Mouse (Mus musculus): ENCODE data around the gene Gm49661. TPM values are rescaled to one million over a fixed set of nuclear protein-coding genes. Genes with fewer than 3 reads are reported as not detected.

Gene Gm49661
- polyA plus RNA-seq, 1 experiment from 2014 or later = not detected

- no peak overlapping the region for H3K4me3 ChIP-seq
- no peak for ATAC-seq (ENCODE audit: borderline replicate concordance, extremely low read depth, low FRiP score, low TSS enrichment)
- H3K36me3 ChIP-seq = no peaks in the 10 kb centered on the region
- H3K27me3 ChIP-seq = 0 out of 2 replicates have a peak, but pooled peaks cover 2% of the 10 kb centered on the region
- peak overlapping the region; percentile 93 for H3K27ac ChIP-seq
- no peaks in the 10 kb centered on the region for H3K9me3 ChIP-seq
- WGBS = 66% methylated on average over 15 of the region's 15 CpGs
- peaks cover 87% of the 10 kb centered on the region for H3K4me1 ChIP-seq
- no peak overlapping the region; the same call in 1 of the 2 replicates for H3K4me2 ChIP-seq
- H3K9ac ChIP-seq = no peak overlapping the region
Observed at GRCm38 (mm10) chr8:84981644-84982498, 12.6 kb upstream of the Gm49661 start.

GRCm38 (mm10) chr8:84980622-84981358 lies 11.6 kb upstream of the Gm49661 start:
- H3K27ac ChIP-seq = peak overlapping the region; percentile 93
- ATAC-seq (ENCODE audit: borderline replicate concordance, extremely low read depth, low FRiP score, low TSS enrichment) = no peak
- H3K4me3 ChIP-seq = peak overlapping the region; percentile 41
- H3K27me3 ChIP-seq = no peaks in the 10 kb centered on the region
- peak overlapping the region; percentile 36 for H3K9ac ChIP-seq
- peak overlapping the region; percentile 99 for H3K4me2 ChIP-seq
- no peaks in the 10 kb centered on the region for H3K9me3 ChIP-seq
- no peaks in the 10 kb centered on the region for H3K36me3 ChIP-seq
- WGBS = 21% methylated on average over 11 of the region's 11 CpGs
- peaks cover 87% of the 10 kb centered on the region for H3K4me1 ChIP-seq

- peak; percentile 46 for ATAC-seq (ENCODE audit: borderline replicate concordance, extremely low read depth, low FRiP score, low TSS enrichment)
- Histone ChIP-seq H3K27me3 (no peaks in the 10 kb centered on the region), H3K4me2 (peak overlapping the region; percentile 99), H3K9ac (peak overlapping the region; percentile 39), H3K4me3 (peak overlapping the region; percentile 41), H3K27ac (peak overlapping the region; percentile 93), H3K9me3 (no peaks in the 10 kb centered on the region), H3K4me1 (peaks cover 86% of the 10 kb centered on the region), H3K36me3 (peaks cover 3% of the 10 kb centered on the region; the same call in 1 of the 2 replicates)
- 2% methylated on average over 41 of the region's 42 CpGs for WGBS
Observed at GRCm38 (mm10) chr8:84979599-84980421, 10.6 kb upstream of the Gm49661 start.

GRCm38 (mm10) chr8:84978248-84978940 lies 9.2 kb upstream of the Gm49661 start, which contains the start of gene Junb:
Gene Junb (minus strand): TSS chr8:84978718.
- Histone ChIP-seq H3K9me3 (no peaks in the 10 kb centered on the region), H3K4me2 (peak within 1 kb of the TSS; percentile 99), H3K27ac (peak within 1 kb of the TSS; percentile 93), H3K27me3 (no peaks in the 10 kb centered on the region), H3K4me1 (peaks cover 79% of the 10 kb centered on the region), H3K9ac (peak within 1 kb of the TSS; percentile 81), H3K4me3 (peak within 1 kb of the TSS; percentile 61), H3K36me3 (peaks cover 9% of the 10 kb centered on the region)
- under 1% methylated on average over 63 of the region's 63 CpGs for WGBS
- peak; percentile 63 for ATAC-seq (ENCODE audit: borderline replicate concordance, extremely low read depth, low FRiP score, low TSS enrichment)

- ATAC-seq (ENCODE audit: borderline replicate concordance, extremely low read depth, low FRiP score, low TSS enrichment) = no peak
- peaks cover 77% of the 10 kb centered on the region for H3K4me1 ChIP-seq
- peak overlapping the region; percentile 99 for H3K4me2 ChIP-seq
- peak overlapping the region; percentile 61 for H3K4me3 ChIP-seq
- no peaks in the 10 kb centered on the region for H3K27me3 ChIP-seq
- H3K9ac ChIP-seq = peak overlapping the region; percentile 81
- peak overlapping the region; percentile 93 for H3K27ac ChIP-seq
- H3K36me3 ChIP-seq = peaks cover 17% of the 10 kb centered on the region
- no peaks in the 10 kb centered on the region for H3K9me3 ChIP-seq
- under 1% methylated on average over 68 of the region's 70 CpGs for WGBS
Observed at GRCm38 (mm10) chr8:84977435-84978247, 8.4 kb upstream of the Gm49661 start.

- Histone ChIP-seq H3K9ac (peak overlapping the region; percentile 81), H3K9me3 (no peaks in the 10 kb centered on the region), H3K4me1 (peaks cover 70% of the 10 kb centered on the region)
Observed at GRCm38 (mm10) chr8:84976763-84977434, 7.7 kb upstream of the Gm49661 start.

GRCm38 (mm10) chr8:84976031-84976762 lies 7.0 kb upstream of the Gm49661 start:
- Histone ChIP-seq H3K36me3 (peaks cover 31% of the 10 kb centered on the region), H3K27me3 (no peaks in the 10 kb centered on the region), H3K27ac (peak overlapping the region; percentile 93), H3K4me2 (peak overlapping the region; percentile 99), H3K4me1 (peaks cover 65% of the 10 kb centered on the region), H3K4me3 (peak overlapping the region; percentile 61), H3K9me3 (no peaks in the 10 kb centered on the region), H3K9ac (peak overlapping the region; percentile 81)
- 2% methylated on average over 60 of the region's 61 CpGs for WGBS
- ATAC-seq (ENCODE audit: borderline replicate concordance, extremely low read depth, low FRiP score, low TSS enrichment) = peak; percentile 71

More at GRCm38 (mm10) chr8:84976763-84977434, 7.7 kb upstream of the Gm49661 start:
- H3K27me3 ChIP-seq = no peaks in the 10 kb centered on the region
- no peak for ATAC-seq (ENCODE audit: borderline replicate concordance, extremely low read depth, low FRiP score, low TSS enrichment)
- H3K4me3 ChIP-seq = peak overlapping the region; percentile 61
- H3K4me2 ChIP-seq = peak overlapping the region; percentile 99
- 2% methylated on average over 25 of the region's 25 CpGs for WGBS
- H3K27ac ChIP-seq = peak overlapping the region; percentile 93
- peaks cover 24% of the 10 kb centered on the region for H3K36me3 ChIP-seq

GRCm38 (mm10) chr8:84975434-84975833 lies 6.2 kb upstream of the Gm49661 start:
- whole genome bisulfite sequencing = 39% methylated on average over 7 of the region's 7 CpGs
- Histone ChIP-seq H3K27ac (peak overlapping the region; percentile 93), H3K9ac (no peak overlapping the region), H3K9me3 (no peaks in the 10 kb centered on the region), H3K27me3 (no peaks in the 10 kb centered on the region), H3K36me3 (peaks cover 38% of the 10 kb centered on the region), H3K4me1 (peaks cover 65% of the 10 kb centered on the region), H3K4me3 (peak overlapping the region; percentile 61; the same call in 1 of the 2 replicates), H3K4me2 (peak overlapping the region; percentile 99)
- no peak for ATAC-seq (ENCODE audit: borderline replicate concordance, extremely low read depth, low FRiP score, low TSS enrichment)

GRCm38 (mm10) chr8:84974543-84975142 lies 5.4 kb upstream of the Gm49661 start:
- H3K4me1 ChIP-seq = peaks cover 58% of the 10 kb centered on the region
- H3K4me3 ChIP-seq = no peak overlapping the region
- H3K9ac ChIP-seq = no peak overlapping the region
- H3K9me3 ChIP-seq = no peaks in the 10 kb centered on the region
- WGBS = 74% methylated on average over 8 of the region's 8 CpGs
- no peak overlapping the region; the same call in 1 of the 2 replicates for H3K27ac ChIP-seq
- peaks cover 38% of the 10 kb centered on the region for H3K36me3 ChIP-seq
- no peaks in the 10 kb centered on the region for H3K27me3 ChIP-seq
- ATAC-seq (ENCODE audit: borderline replicate concordance, extremely low read depth, low FRiP score, low TSS enrichment) = no peak
- no peak overlapping the region for H3K4me2 ChIP-seq

Measured in lung, embryonic 15.5 days (tissue).